Mouse (Mus musculus) heart, postnatal 14 days (tissue): ENCODE measurements around the gene Cpne9. TPM values are rescaled to one million over a fixed set of nuclear protein-coding genes. Genes with fewer than 3 reads are reported as not detected.

Experiments
- DNase-seq, 2 experiments: peaks; one replicate each; pipeline ENCODE4 v3.0.0; 2021 to 2022
- intact Hi-C: fragments of 180-260 bp; cut with DNase I; formaldehyde crosslinking; loops from one replicate; pipeline ENCODE4 v1.15.1; 2025
- total RNA-seq, 2 experiments: library from RNA; stranded (reverse); gene quantifications; 2 replicates each; pipeline ENCODE4 v1.2.3; 2021

Gene Cpne9
- total RNA-seq, 2 experiments from 2014 or later: 0.05 to 0.29 TPM

GRCm38 (mm10) chr6:113334216-113334615 lies 52.1 kb downstream of the Cpne9 start:
- DNase-seq: no peak
- intact Hi-C loops: loop anchor here (5.0 kb wide), 1 partner anchor 133 kb away; no protein-coding TSS in a partner anchor

DNA sequence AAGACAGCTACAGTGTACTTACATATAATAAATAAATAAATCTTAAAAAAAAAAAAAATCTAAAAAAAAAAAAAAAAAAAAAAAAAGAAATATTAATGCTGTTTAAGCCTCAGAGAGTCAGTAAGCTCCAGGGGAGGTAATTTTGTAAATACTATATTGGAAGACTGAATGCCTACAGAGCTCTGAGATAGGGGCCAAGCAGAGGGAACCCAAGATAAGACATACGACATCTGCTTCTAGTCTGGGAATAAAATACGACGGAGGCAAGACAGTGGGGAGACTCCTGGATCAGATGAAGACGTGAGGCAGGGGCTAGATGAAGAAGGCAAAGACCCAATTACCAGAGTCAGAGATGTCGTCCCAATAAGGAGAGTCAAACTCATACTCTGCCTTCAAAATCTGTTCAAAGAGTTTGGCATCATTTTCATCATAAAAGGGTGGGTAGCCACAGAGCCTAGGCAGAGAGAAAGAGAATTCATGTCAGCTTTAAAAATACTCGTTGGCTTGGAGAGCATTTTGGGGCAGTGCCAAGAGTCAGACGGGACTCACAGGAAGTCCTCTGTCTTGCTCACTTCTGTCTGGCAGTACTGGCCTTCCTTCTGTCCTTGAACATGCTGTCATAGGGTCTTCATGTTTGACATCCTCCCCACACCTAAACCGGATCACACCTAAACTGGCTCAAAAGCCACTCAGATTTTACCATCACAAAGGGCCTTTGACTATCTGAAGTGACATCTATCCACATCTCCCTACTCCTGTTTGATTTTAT lies 54.9 kb downstream of the Cpne9 start:
- intact Hi-C loops: no loop called here
- peak; percentile 48 to 57 for DNase-seq

DNA sequence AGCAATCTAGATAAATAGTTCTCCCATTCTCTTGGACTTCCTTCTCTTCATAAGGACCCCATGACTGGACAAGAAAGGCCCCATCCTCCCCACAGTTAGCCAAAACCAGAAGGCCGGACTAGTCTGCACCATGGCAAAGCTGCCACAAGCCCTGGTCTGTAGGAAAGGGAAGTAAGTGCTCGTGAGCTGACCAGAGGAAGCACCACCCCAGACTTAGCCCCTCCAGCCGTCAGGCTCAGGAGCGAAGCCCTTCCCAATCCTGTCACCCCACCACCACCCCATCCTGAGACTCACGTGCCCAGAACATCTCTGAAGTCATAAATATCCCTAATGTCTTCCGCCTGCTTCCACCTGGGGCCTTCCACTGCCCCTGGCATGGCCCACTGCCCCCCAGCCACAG lies 59.5 kb downstream of the Cpne9 start:
- intact Hi-C loops: loop anchor here (5.0 kb wide), 1 partner anchor 36 kb away; the partner anchor contains the start of genes Arpc4 and Tada3
- no peak for DNase-seq

- intact Hi-C loops: loop anchor here (5.0 kb wide), 1 partner anchor 35 kb away; the partner anchor contains the start of genes Arpc4 and Tada3
- no peak for DNase-seq
Measured at GRCm38 (mm10) chr6:113342297-113342696, 60.2 kb downstream of the Cpne9 start.

DNA sequence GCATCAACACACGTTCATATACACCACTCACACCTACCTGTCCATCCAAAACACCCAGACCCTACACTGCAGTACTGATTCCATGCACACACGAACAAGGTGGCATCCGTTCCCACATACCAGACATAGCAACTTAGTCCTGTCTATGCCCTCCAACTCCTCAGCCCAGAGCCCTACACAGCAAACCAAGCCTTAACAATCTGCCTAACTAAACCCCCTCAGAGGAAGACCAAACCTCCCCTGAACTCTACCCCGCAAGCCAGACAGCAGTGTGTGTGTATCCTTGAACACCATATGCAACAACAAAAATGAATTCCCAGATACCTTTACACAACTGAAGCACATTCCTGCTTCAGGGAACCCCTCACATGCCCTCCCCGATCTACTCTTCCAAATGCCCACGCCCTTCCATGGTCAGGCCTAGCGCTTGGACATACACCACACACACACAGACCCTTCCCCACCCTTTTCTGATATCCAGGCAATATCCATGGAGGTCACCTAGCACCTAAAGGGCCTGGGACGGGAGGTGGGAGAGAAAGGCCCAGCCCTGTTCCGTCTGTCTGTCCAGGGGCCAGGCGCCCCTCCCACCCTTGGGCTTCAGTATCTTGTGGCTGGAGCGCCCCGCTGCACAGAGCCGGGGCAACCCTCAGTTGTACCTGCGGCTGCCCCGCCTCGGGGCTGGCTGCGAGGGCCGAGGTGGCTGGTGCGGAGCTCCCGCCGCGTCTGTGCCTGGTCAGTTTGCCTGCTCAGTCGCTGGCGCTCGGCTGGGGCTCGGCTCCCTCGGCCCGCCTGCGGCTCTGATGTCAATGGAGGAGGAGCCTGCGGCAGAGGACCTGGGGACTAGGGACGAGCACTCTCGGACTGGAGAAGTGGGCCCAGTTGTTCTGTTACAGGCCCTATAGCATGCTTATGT lies 61.3 kb downstream of the Cpne9 start, which contains the start of gene Camk1:
Gene Camk1 (minus strand): TSS at position 808 of the 916 bp plus-strand sequence.
- intact Hi-C loops: loop anchor here (5.0 kb wide), 1 partner anchor 34 kb away; the partner anchor contains the start of genes Arpc4 and Tada3
- peak; percentile 87 to 88 for DNase-seq

GRCm38 (mm10) chr6:113344321-113344720 lies 62.2 kb downstream of the Cpne9 start:
- intact Hi-C loops: loop anchor here (5.0 kb wide), 1 partner anchor 33 kb away; the partner anchor contains the start of genes Arpc4 and Tada3
- DNase-seq: peak; percentile 83 to 84

GRCm38 (mm10) chr6:113346897-113347296 lies 64.8 kb downstream of the Cpne9 start:
- DNase-seq: no peak
- intact Hi-C loops: no loop called here

- DNase-seq: no peak
- intact Hi-C loops: no loop called here
Measured at GRCm38 (mm10) chr6:113350538-113350937, 68.4 kb downstream of the Cpne9 start.

DNA sequence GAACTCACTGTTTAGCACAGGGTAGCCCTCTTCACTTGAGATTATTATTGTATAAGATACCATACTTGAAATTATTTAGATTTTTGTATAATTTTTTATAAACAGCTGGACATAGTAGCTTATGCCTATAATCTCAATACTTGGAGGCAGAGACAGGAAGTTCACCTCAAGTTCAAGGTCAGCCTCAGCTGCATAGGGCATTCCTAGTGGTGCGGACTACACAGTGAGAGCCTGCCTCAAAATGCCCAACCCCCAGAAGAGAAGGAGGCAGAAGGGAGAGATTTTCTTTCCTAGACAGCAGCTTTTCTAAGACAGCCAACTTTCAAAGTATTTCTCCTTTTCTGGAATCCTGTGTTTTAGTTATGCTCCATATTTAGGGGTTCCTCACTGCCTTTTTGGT lies 69.1 kb downstream of the Cpne9 start:
- DNase-seq: no peak

DNA sequence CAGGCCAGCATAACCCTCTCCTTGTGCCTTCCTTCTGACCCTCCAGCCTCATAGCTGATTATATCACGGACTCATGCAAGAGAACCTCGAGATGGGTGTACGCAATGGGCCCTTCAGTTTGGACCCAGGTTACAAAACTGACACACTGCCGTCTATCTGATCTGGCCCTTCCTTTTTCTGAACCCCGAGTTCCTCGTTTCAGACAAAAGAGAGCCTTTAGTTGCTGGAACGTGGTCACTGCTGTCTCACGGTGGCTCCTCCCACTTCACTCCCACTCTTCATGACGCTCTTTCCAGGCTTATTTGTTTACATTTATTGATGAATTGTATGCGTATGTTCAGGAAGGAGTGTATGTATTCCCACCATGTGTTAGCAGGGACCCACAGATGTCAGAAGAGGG lies 69.5 kb downstream of the Cpne9 start:
- intact Hi-C loops: no loop called here
- DNase-seq: no peak

More for the DNA sequence above, 69.1 kb downstream of the Cpne9 start:
- intact Hi-C loops: no loop called here

GRCm38 (mm10) chr6:113352820-113353219 lies 70.7 kb downstream of the Cpne9 start:
- DNase-seq: no peak
- intact Hi-C loops: no loop called here

- intact Hi-C loops: no loop called here
- no peak for DNase-seq
Measured at GRCm38 (mm10) chr6:113353696-113354095, 71.6 kb downstream of the Cpne9 start.

Other genes starting within 250 kb of the Cpne9 start
- gene Thumpd3, start 236.1 kb upstream of the Cpne9 start, total RNA-seq: 10 to 100 TPM; 17.8 to 18.1 TPM
- gene Setd5, start 204.9 kb upstream of the Cpne9 start, total RNA-seq: 10 to 100 TPM; 54.2 to 55.8 TPM
- gene Lhfpl4, start 86.9 kb upstream of the Cpne9 start, total RNA-seq: under 1 TPM; 0.31 to 0.32 TPM
- 10 to 100 TPM; 15.0 to 15.3 TPM for gene Mtmr14, start 44.5 kb upstream of the Cpne9 start, total RNA-seq
- gene Brpf1, start 24.8 kb downstream of the Cpne9 start, total RNA-seq: 10 to 100 TPM; 18.0 to 18.1 TPM
- gene Ogg1, start 44.7 kb downstream of the Cpne9 start, total RNA-seq: 1 to 10 TPM; 6.5 to 7.4 TPM
- gene Camk1, start 61.7 kb downstream of the Cpne9 start, total RNA-seq: 10 to 100 TPM; 66.9 to 71.2 TPM
- gene Tada3, start 95.6 kb downstream of the Cpne9 start, total RNA-seq: 10 to 100 TPM; 19.7 to 22.2 TPM
- gene Arpc4, start 95.8 kb downstream of the Cpne9 start, total RNA-seq: 10 to 100 TPM; 78.0 to 99.5 TPM
- gene Ttll3, start 107.0 kb downstream of the Cpne9 start, total RNA-seq: 1 to 10 TPM; 1.8 to 2.1 TPM
- gene Rpusd3, start 137.0 kb downstream of the Cpne9 start, total RNA-seq: 10 to 100 TPM in 1 of 2 experiments, 1 to 10 TPM in 1; 10.0 to 12.2 TPM
- gene Cidec, start 153.5 kb downstream of the Cpne9 start, total RNA-seq: 10 to 100 TPM in 1 of 2 experiments, 1 to 10 TPM in 1; 4.4 to 17.1 TPM
- gene Jagn1, start 160.3 kb downstream of the Cpne9 start, total RNA-seq: 10 to 100 TPM; 24.0 to 24.5 TPM
- 1 to 10 TPM; 1.2 to 1.5 TPM for gene Il17re, start 176.2 kb downstream of the Cpne9 start, total RNA-seq
- gene Il17rc, start 189.1 kb downstream of the Cpne9 start, total RNA-seq: 1 to 10 TPM; 8.7 to 8.9 TPM
- 10 to 100 TPM; 42.1 to 45.2 TPM for gene Creld1, start 201.0 kb downstream of the Cpne9 start, total RNA-seq
- gene Prrt3, start 219.6 kb downstream of the Cpne9 start, total RNA-seq: not detected
- 10 to 100 TPM; 56.0 to 61.9 TPM for gene Emc3, start 249.3 kb downstream of the Cpne9 start, total RNA-seq
- gene Fancd2, start 249.4 kb downstream of the Cpne9 start, total RNA-seq: 1 to 10 TPM; 1.2 TPM